Mouse (Mus musculus): ENCODE data around the gene Nos2.

DNA sequence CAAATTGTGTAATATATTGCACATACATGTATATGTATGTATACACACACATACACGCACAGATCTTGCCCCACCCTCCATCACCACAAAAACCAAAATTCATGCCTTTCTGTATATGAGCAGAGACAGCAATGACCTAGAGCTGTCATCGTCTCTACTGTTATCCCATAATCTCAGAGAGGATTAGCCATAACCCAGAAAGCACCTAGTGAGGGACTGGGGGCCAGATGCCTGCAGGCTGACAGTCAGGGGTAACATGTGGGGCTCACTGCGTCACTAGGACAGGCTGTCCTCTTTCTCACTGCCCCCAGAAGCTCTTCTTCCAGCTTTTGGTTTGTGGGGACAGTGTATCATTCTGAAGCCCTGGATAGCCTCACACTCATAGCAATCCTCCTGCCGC, 81.3 kb downstream of the Nos2 start:
- TF ChIP-seq POLR2A (IDR thresholded peaks at IDR 0.05; ENCODE audit: low read depth, low read length) (no peak), CTCF (conservative IDR thresholded peaks at IDR 0.05; ENCODE audit: insufficient read depth, insufficient read length, low read depth, low read length) (no peak)

Measured in kidney, adult 2 months (tissue).